Mouse (Mus musculus): Measurements from ENCODE around the gene Col5a1.

DNA sequence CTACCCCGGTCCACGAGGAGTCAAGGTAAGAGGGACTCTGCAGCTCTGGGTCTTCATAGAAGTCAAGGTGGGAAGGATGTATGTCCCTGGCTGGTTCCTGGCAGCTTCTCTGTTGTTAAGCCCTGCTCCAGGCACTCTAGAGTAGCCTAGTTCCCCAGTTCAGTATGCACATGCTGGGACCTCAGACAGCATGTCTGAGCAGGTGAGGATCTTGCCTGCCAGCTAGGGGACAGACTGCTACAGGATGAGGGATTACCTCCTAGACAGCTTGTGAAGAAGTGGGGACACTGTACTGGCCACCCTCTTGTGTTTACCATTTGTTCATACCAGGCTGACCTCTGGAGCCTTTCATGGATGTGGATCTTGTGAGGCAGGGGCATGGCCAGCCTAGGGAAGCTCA, 94.8 kb downstream of the Col5a1 start:
- TF ChIP-seq POLR2AphosphoS2 (IDR thresholded peaks at IDR 0.05; ENCODE audit: insufficient read length, low read depth) = no peak
- no peak for TF ChIP-seq MAX (IDR thresholded peaks at IDR 0.05; ENCODE audit: low read depth)
- no peak for TF ChIP-seq POLR2A (IDR thresholded peaks at IDR 0.05; ENCODE audit: insufficient read length, low read depth)
- TF ChIP-seq TCF12 (IDR thresholded peaks at IDR 0.05; ENCODE audit: insufficient read depth, poor library complexity, severe bottlenecking) = no peak
- TF ChIP-seq MYOG (IDR thresholded peaks at IDR 0.05; ENCODE audit: control insufficient read depth in 1 of 3, insufficient read depth in 1 of 3, insufficient read length in 2 of 3, low read depth in 2 of 3) = no peak
- no peak for TF ChIP-seq CEBPB (IDR thresholded peaks at IDR 0.05; ENCODE audit: insufficient read depth, poor library complexity, severe bottlenecking)
- no peak for TF ChIP-seq E2F4 (IDR thresholded peaks at IDR 0.05; ENCODE audit: insufficient read depth)
- TF ChIP-seq SRF (IDR thresholded peaks at IDR 0.05; ENCODE audit: control insufficient read depth, insufficient read length, low read depth) = no peak
- TF ChIP-seq USF1 (IDR thresholded peaks at IDR 0.05; ENCODE audit: low read depth) = no peak
- no peak for TF ChIP-seq REST (IDR thresholded peaks at IDR 0.05; ENCODE audit: insufficient read depth, insufficient read length)
- no peak for TF ChIP-seq TCF3 (IDR thresholded peaks at IDR 0.05; ENCODE audit: insufficient read length, low read depth)

All from myocyte (in vitro differentiated cells).